Mouse (Mus musculus) embryonic facial prominence, embryonic 11.5 days (tissue): ENCODE results near the gene Ccr10. TPM values are rescaled to one million over a fixed set of nuclear protein-coding genes. Genes with fewer than 3 reads are reported as not detected.

Experiments used
- ATAC-seq: fragments of 200-750 bp; cut with Nextera tagmentation; replicated peaks from 2 replicates; pipeline ENCODE4 v1.8.0; 2017; ENCODE audit warnings: low read depth; ENCODE audit not compliant: insufficient number of reproducible peaks, low FRiP score, low TSS enrichment
- DNase-seq: peaks from one replicate; pipeline ENCODE4 v3.0.0-alpha.2; 2015; ENCODE audit warnings: low spot score
- H3K27ac ChIP-seq: fragments of 300-500 bp; sonication (generic); replicated peaks from 2 replicates; pipeline ENCODE4 v1.5.1; 2014; ENCODE audit warnings: mild to moderate bottlenecking, low read depth, low read length, control low read depth
- H3K27me3 ChIP-seq: fragments of 300-500 bp; sonication (generic); 2 replicates; pipeline ENCODE4 v1.6.1; 2014; ENCODE audit warnings: mild to moderate bottlenecking, low read length, moderate library complexity, mixed read lengths; ENCODE audit not compliant: control insufficient read depth, insufficient read depth
- H3K36me3 ChIP-seq: fragments of 300-500 bp; sonication (generic); replicated peaks from 2 replicates; pipeline ENCODE4 v1.6.1; 2014; ENCODE audit warnings: low read depth, mild to moderate bottlenecking, low read length, moderate library complexity, mixed read lengths; ENCODE audit not compliant: control insufficient read depth, insufficient read depth
- H3K4me1 ChIP-seq: fragments of 300-500 bp; sonication (generic); 2 replicates; pipeline ENCODE4 v1.6.1; 2014; ENCODE audit warnings: low read length, mixed read lengths; ENCODE audit not compliant: control insufficient read depth, insufficient read depth
- H3K4me2 ChIP-seq: fragments of 300-500 bp; sonication (generic); 2 replicates; pipeline ENCODE4 v1.6.1; 2014; ENCODE audit warnings: low read depth, mild to moderate bottlenecking, control low read depth, low read length, moderate library complexity
- H3K4me3 ChIP-seq: fragments of 300-500 bp; sonication (generic); 2 replicates; pipeline ENCODE4 v1.5.1; 2014; ENCODE audit warnings: low read depth, low read length, control low read depth
- H3K9ac ChIP-seq: fragments of 300-500 bp; sonication (generic); replicated peaks from 2 replicates; pipeline ENCODE4 v1.6.1; 2014; ENCODE audit warnings: mild to moderate bottlenecking, control low read depth, low read length
- H3K9me3 ChIP-seq: fragments of 300-500 bp; sonication (generic); replicated peaks from 2 replicates; pipeline ENCODE4 v1.6.1; 2016; ENCODE audit warnings: mild to moderate bottlenecking, low read length, inconsistent platforms, mixed read lengths; ENCODE audit not compliant: control insufficient read depth
- WGBS: fragments of 180-500 bp; shearing (Covaris S2); extraction: QIAGEN DNeasy Blood & Tissue Kit; methylation state at CpG from one replicate; pipeline ENCODE4 v1.1.7; 2014; 5-methylcytosine and 5-hydroxymethylcytosine counted together
- polyA plus RNA-seq: library from polyadenylated mRNA; unstranded; fragments of >200 nt; fragmentation: Nextera tagmentation; extraction: Ambion mirVana; gene quantifications from 2 replicates; pipeline ENCODE4 v1.2.1, GENCODE M21; 2014

Gene Ccr10
- polyA plus RNA-seq, 1 experiment from 2014 or later: 0.20 TPM

DNA sequence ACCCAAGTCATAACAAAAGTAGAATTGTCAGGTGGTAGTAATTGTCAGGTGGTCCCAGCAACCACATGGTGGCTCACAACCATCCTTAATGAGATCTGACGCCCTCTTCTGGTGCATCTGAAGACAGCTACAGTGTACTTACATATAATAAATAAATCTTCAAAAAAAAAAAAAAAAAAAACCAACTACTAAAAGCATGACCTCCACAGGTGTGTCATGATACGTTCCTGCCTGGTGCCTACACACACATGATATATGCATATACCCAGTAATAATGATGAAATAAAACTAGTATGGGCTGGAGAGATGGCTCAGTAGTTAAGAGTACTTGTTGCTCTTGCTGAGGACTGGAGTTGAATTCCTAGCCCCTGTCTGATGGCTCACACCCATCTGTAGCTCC lies 24.2 kb downstream of the Ccr10 start:
- Histone ChIP-seq H3K4me3 (no peak overlapping the region), H3K9me3 (no peaks in the 10 kb centered on the region), H3K9ac (no peak overlapping the region), H3K36me3 (no peaks in the 10 kb centered on the region), H3K4me2 (no peak overlapping the region), H3K27me3 (no peaks in the 10 kb centered on the region), H3K27ac (no peak overlapping the region), H3K4me1 (peaks cover under 1% of the 10 kb centered on the region)
- ATAC-seq (no peak), DNase-seq (no peak)
- WGBS: 39% methylated on average over 2 of the region's 2 CpGs

DNA sequence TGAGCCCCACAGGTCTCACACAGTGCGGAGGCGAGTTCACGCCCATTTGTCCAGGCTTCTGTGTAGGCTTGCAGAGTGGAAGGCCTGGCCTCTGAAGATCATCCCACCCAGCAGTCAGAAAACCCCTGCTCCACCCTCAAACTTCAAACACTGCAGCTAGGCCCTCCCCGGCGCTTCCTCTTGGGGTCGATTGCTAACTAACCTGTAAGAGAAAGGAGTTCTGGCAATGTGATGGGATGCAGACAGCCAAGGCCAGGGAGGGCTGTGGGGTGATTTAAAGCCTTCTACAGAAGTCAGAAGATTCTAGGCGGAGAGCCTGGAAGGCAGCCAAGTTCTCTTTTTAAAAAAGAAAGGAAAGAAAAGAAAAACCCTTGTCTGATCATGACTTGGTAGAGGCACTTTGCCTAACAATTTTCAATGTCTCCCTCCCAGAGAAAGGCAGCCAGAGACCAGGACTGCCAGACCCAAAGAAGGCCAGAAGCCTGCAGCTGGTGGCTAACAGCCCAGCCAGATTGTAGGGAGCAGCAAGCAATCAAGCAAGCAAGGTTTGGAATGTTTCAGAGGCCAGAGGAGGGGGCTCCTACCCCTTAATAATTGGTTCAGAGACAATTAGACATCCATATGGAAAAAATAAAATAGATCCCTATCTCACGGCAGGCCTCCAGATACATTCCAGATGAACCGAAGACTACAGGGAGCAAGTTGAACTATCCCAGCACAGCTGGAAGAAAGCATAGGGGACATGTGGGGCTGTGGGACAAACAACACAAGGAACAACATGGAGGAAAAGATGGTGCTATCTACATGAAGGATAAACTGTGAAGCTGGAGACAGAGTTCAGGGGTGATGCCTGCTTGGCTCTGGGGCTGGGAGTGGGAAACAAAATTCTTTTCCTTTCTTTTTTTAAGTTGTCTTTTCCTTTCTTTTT lies 25.8 kb downstream of the Ccr10 start:
- no peaks in the 10 kb centered on the region for H3K9me3 ChIP-seq
- H3K4me3 ChIP-seq: no peak overlapping the region
- H3K27me3 ChIP-seq: no peaks in the 10 kb centered on the region
- no peaks in the 10 kb centered on the region for H3K36me3 ChIP-seq
- H3K4me1 ChIP-seq: no peaks in the 10 kb centered on the region
- H3K9ac ChIP-seq: peak overlapping the region; percentile 18; the same call in 1 of the 2 replicates
- peak; percentile 71 for DNase-seq
- 44% methylated on average over 9 of the region's 9 CpGs for WGBS
- peak; percentile 18; the same call in 1 of the 2 replicates for ATAC-seq
- H3K4me2 ChIP-seq: no peak overlapping the region
- peak overlapping the region; percentile 61 for H3K27ac ChIP-seq

DNA sequence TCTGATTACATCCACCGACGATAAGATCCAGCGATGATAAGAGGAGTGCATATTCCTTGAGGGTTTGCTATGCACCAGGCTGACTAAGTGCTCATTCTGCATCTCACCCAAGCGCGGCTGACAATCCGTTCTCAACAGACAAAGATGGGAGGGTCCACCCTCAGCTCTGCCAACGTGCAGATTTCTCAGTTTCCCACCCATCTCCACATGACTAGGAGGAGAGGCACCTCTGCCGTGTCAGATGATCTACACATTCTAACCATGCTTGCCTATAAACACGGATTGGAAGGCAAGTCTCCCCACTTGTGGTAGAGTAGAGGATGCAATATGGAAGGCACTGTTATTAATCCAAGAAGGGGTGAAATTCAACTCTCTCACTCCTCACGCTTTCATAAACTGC lies 26.5 kb downstream of the Ccr10 start:
- ATAC-seq (no peak), DNase-seq (no peak)
- Histone ChIP-seq H3K27ac (peak overlapping the region; percentile 61), H3K9me3 (no peaks in the 10 kb centered on the region), H3K27me3 (no peaks in the 10 kb centered on the region), H3K4me2 (no peak overlapping the region), H3K4me3 (no peak overlapping the region), H3K4me1 (no peaks in the 10 kb centered on the region), H3K36me3 (no peaks in the 10 kb centered on the region), H3K9ac (no peak overlapping the region)
- 66% methylated on average over 10 of the region's 10 CpGs for WGBS

DNA sequence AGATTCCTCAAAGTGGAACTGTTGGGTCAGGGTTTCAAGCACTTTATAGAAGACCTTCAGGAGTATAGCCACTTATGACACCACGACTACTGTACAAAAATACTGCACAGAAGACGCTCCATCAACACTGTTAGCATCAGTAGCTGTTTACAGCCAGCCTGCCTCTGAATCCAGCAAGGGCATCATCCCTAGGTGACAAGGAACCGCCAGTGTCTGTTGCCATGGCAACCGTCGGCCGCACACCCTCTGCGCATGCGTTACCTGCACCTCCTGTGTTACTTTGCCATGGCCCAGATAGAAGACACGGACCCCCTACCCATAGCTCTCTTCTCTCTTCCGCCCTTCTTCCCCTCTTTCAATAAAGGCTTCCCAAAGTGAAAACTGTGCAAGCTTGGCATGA lies 28.9 kb downstream of the Ccr10 start:
- WGBS: 24% methylated on average over 10 of the region's 10 CpGs
- H3K36me3 ChIP-seq: no peaks in the 10 kb centered on the region
- H3K4me3 ChIP-seq: no peak overlapping the region
- no peak overlapping the region for H3K4me2 ChIP-seq
- H3K27ac ChIP-seq: no peak overlapping the region
- no peak for ATAC-seq
- H3K4me1 ChIP-seq: no peaks in the 10 kb centered on the region
- no peaks in the 10 kb centered on the region for H3K27me3 ChIP-seq
- H3K9ac ChIP-seq: no peak overlapping the region
- DNase-seq: peak; percentile 49
- H3K9me3 ChIP-seq: no peaks in the 10 kb centered on the region

DNA sequence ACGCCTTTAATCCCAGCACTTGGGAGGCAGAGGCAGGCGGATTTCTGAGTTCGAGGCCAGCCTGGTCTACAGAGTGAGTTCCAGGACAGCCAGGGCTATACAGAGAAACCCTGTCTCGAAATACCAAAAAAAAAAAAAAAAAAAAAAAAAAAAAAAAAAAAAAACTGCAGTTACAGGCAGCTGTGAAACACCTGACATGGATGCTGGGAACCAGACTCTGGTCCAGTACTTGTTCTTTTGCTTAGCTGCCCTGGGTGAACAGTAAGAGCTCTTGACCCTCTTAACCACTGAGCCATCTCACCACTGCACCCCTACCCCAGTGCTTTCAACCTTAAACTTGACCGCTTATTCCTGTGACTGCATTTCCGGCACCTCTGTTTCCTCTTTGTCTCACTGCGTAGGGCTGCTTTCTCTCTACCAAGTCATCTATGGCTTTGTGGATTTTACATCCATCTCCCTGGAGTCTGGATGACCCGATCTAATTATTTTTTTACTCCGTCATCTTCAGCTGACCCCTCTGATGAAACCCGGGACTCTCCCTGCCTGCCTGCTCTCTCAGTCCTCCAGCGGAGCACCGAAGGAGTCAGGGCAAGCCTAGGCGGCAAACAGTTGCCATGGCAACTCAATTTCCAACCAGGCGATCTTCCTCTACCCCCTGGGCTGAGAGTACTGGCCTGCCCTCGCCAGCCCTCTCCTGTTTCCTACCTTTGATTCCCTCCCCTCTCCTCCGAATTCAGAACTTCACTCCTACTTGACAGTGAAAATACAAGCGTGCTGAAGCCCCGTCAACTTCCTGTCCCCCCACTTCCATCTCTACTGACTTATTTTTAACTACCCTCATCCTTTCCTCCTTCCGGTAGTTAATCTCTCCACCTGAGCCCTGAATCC lies 31.7 kb downstream of the Ccr10 start:
- peak; percentile 80; the same call in 1 of the 2 replicates for ATAC-seq
- H3K27ac ChIP-seq: no peak overlapping the region

DNA sequence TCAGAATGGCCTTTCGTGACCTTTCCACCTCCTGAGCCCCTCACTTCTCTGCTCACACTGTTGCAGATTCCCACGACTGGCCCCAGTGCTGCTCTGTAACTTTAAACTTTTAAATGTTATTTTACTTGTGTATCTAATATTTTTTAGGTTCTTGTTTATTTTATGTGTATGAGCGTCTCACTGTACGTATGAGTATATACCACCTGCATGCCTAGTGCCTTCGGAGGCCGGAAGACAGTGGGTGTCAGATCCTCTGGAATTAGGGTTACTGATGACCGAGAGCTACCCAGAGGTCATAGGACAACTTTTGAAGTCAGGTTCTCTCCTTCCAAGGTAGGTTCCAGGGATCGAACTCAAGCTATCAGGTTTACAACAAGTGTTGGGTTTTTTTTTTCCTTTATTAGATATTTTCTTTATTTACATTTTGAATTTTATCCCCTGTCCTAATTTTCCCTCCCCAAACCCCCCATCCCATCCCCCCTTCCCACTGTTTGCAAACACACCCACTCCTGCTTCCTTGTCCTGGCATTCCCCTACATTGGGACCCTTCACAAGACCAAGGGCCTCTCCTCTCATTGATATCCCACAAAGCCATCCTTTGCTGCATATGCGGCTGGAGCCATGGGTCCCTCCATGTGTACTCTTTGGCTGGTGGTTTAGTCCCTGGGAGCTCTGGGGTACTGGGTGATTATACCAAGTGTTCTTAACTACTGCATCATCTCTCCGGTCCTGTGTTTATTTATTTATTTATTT lies 32.9 kb downstream of the Ccr10 start:
- Histone ChIP-seq H3K4me1 (no peaks in the 10 kb centered on the region), H3K4me2 (no peak overlapping the region), H3K4me3 (no peak overlapping the region), H3K9ac (no peak overlapping the region), H3K27ac (no peak overlapping the region), H3K27me3 (no peaks in the 10 kb centered on the region; the same call in none of the 2 replicates), H3K9me3 (no peaks in the 10 kb centered on the region), H3K36me3 (no peaks in the 10 kb centered on the region)
- WGBS: 81% methylated on average over 10 of the region's 10 CpGs
- ATAC-seq: no peak
- no peak for DNase-seq

More for the DNA sequence above, 31.7 kb downstream of the Ccr10 start:
- Histone ChIP-seq H3K9ac (peak overlapping the region; percentile 18; the same call in 1 of the 2 replicates), H3K4me2 (peak overlapping the region; percentile 28), H3K4me1 (no peaks in the 10 kb centered on the region), H3K9me3 (no peaks in the 10 kb centered on the region), H3K27me3 (no peaks in the 10 kb centered on the region; the same call in none of the 2 replicates), H3K36me3 (no peaks in the 10 kb centered on the region), H3K4me3 (0 out of 2 replicates have a peak overlapping the region, but pooled peaks have one; percentile 3)
- 20% methylated on average over 18 of the region's 19 CpGs for WGBS
- peak; percentile 83 for DNase-seq

DNA sequence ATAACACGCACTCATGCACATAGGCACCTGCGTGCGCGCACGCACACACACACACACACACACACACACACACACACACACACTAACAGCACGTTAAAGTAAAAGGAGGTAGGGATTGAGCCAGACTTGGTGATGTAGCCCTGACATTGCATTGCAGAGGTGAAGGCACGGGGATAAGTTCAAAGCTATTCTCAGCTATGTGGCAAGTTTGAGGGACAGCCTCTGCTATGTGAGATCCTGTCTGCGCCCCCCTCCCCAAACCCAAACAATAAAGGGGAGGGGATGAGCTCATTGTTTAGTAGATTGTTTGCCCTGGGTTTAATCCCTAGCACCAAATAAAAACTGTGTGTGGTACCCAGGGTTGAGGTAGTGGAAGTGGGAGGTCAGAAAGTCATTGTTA lies 34.2 kb downstream of the Ccr10 start:
- Histone ChIP-seq H3K27ac (no peak overlapping the region), H3K4me3 (no peak overlapping the region), H3K4me2 (no peak overlapping the region), H3K9me3 (no peaks in the 10 kb centered on the region), H3K9ac (no peak overlapping the region), H3K4me1 (no peaks in the 10 kb centered on the region), H3K36me3 (no peaks in the 10 kb centered on the region), H3K27me3 (no peaks in the 10 kb centered on the region; the same call in none of the 2 replicates)
- DNase-seq (no peak), ATAC-seq (no peak)
- WGBS: 80% methylated on average over 8 of the region's 8 CpGs
